Mouse (Mus musculus): ENCODE results near the gene Mettl7a3. TPM values are rescaled to one million over a fixed set of nuclear protein-coding genes. Genes with fewer than 3 reads are reported as not detected.
"Not testable (repeated sequence)": the region's sequence is repeated elsewhere in the genome, so short reads cannot be mapped to it uniquely, and the experiment has no call there.

Mettl7a3 gene
- polyA plus RNA-seq, 2 experiments = 0.60 to 0.70 TPM

- not testable (repeated sequence) for H3K27ac ChIP-seq (replicated peaks; ENCODE audit: low read depth, low read length); H3K4me3 ChIP-seq (replicated peaks; ENCODE audit: low read length); H3K4me2 ChIP-seq (replicated peaks; ENCODE audit: low read depth, low read length, severe bottlenecking); H3K27me3 ChIP-seq (ENCODE audit: control insufficient read depth, insufficient read depth, low read length); H3K9ac ChIP-seq (ENCODE audit: low read depth, low read length, severe bottlenecking); H3K9me3 ChIP-seq (ENCODE audit: control insufficient read depth, low read length); H3K4me1 ChIP-seq (ENCODE audit: control insufficient read depth, insufficient read depth, low read length); DNase-seq (ENCODE audit: low spot score); H3K36me3 ChIP-seq (ENCODE audit: control insufficient read depth, insufficient read depth, low read length); ATAC-seq (ENCODE audit: low FRiP score, low read depth)
- WGBS = 32% methylated on average over 7 of the region's 10 CpGs
Observed at GRCm38 (mm10) chr15:100337847-100338246, 3.1 kb downstream of the Mettl7a3 start.

- not testable (repeated sequence) for H3K36me3 ChIP-seq (ENCODE audit: control insufficient read depth, insufficient read depth, low read length); H3K4me1 ChIP-seq (ENCODE audit: control insufficient read depth, insufficient read depth, low read length); DNase-seq (ENCODE audit: low spot score); H3K4me3 ChIP-seq (replicated peaks; ENCODE audit: low read length); H3K9ac ChIP-seq (ENCODE audit: low read depth, low read length, severe bottlenecking); ATAC-seq (ENCODE audit: low FRiP score, low read depth); H3K9me3 ChIP-seq (ENCODE audit: control insufficient read depth, low read length); H3K27ac ChIP-seq (replicated peaks; ENCODE audit: low read depth, low read length); H3K4me2 ChIP-seq (replicated peaks; ENCODE audit: low read depth, low read length, severe bottlenecking); H3K27me3 ChIP-seq (ENCODE audit: control insufficient read depth, insufficient read depth, low read length)
- 49% methylated on average over 4 of the region's 5 CpGs for WGBS
Observed at GRCm38 (mm10) chr15:100341314-100341980, 6.7 kb downstream of the Mettl7a3 start.

GRCm38 (mm10) chr15:100345484-100345883 lies 10.8 kb downstream of the Mettl7a3 start:
- H3K4me1 ChIP-seq (ENCODE audit: control insufficient read depth, insufficient read depth, low read length) = no peaks in the 10 kb centered on the region
- no peaks in the 10 kb centered on the region for H3K9me3 ChIP-seq (ENCODE audit: control insufficient read depth, low read length)
- no peaks in the 10 kb centered on the region for H3K36me3 ChIP-seq (ENCODE audit: control insufficient read depth, insufficient read depth, low read length)
- H3K27ac ChIP-seq (replicated peaks; ENCODE audit: low read depth, low read length) = no peak overlapping the region
- no peak overlapping the region for H3K9ac ChIP-seq (ENCODE audit: low read depth, low read length, severe bottlenecking)
- no peak overlapping the region for H3K4me3 ChIP-seq (replicated peaks; ENCODE audit: low read length)
- no peak for TF ChIP-seq POLR2A (IDR thresholded peaks at IDR 0.05; ENCODE audit: borderline replicate concordance, extremely low read depth, insufficient read depth, insufficient read length)
- no peak overlapping the region for H3K4me2 ChIP-seq (replicated peaks; ENCODE audit: low read depth, low read length, severe bottlenecking)
- no peaks in the 10 kb centered on the region for H3K27me3 ChIP-seq (ENCODE audit: control insufficient read depth, insufficient read depth, low read length)
- no peak for DNase-seq (ENCODE audit: low spot score)
- ATAC-seq (ENCODE audit: low FRiP score, low read depth) = no peak

- peaks cover 7% of the 10 kb centered on the region for H3K4me1 ChIP-seq (ENCODE audit: control insufficient read depth, insufficient read depth, low read length)
- no peak overlapping the region for H3K4me2 ChIP-seq (replicated peaks; ENCODE audit: low read depth, low read length, severe bottlenecking)
- H3K27ac ChIP-seq (replicated peaks; ENCODE audit: low read depth, low read length) = 0 out of 2 replicates have a peak overlapping the region, but pooled peaks have one; percentile 52
- TF ChIP-seq POLR2A (IDR thresholded peaks at IDR 0.05; ENCODE audit: borderline replicate concordance, extremely low read depth, insufficient read depth, insufficient read length) = no peak
- whole genome bisulfite sequencing = 65% methylated on average over 14 of the region's 14 CpGs
- no peaks in the 10 kb centered on the region for H3K36me3 ChIP-seq (ENCODE audit: control insufficient read depth, insufficient read depth, low read length)
- no peaks in the 10 kb centered on the region for H3K9me3 ChIP-seq (ENCODE audit: control insufficient read depth, low read length)
- ATAC-seq (ENCODE audit: low FRiP score, low read depth) (no peak), DNase-seq (ENCODE audit: low spot score) (no peak)
- no peaks in the 10 kb centered on the region for H3K27me3 ChIP-seq (ENCODE audit: control insufficient read depth, insufficient read depth, low read length)
- no peak overlapping the region for H3K4me3 ChIP-seq (replicated peaks; ENCODE audit: low read length)
- no peak overlapping the region for H3K9ac ChIP-seq (ENCODE audit: low read depth, low read length, severe bottlenecking)
Observed at GRCm38 (mm10) chr15:100346761-100347160, 12.0 kb downstream of the Mettl7a3 start.

- peaks cover 10% of the 10 kb centered on the region for H3K4me1 ChIP-seq (ENCODE audit: control insufficient read depth, insufficient read depth, low read length)
- H3K9ac ChIP-seq (ENCODE audit: low read depth, low read length, severe bottlenecking) = no peak overlapping the region
- H3K27me3 ChIP-seq (ENCODE audit: control insufficient read depth, insufficient read depth, low read length) = no peaks in the 10 kb centered on the region
- no peak overlapping the region for H3K4me3 ChIP-seq (replicated peaks; ENCODE audit: low read length)
- H3K4me2 ChIP-seq (replicated peaks; ENCODE audit: low read depth, low read length, severe bottlenecking) = no peak overlapping the region
- ATAC-seq (ENCODE audit: low FRiP score, low read depth) (no peak), DNase-seq (ENCODE audit: low spot score) (no peak)
- no peak for TF ChIP-seq POLR2A (IDR thresholded peaks at IDR 0.05; ENCODE audit: borderline replicate concordance, extremely low read depth, insufficient read depth, insufficient read length)
- no peaks in the 10 kb centered on the region for H3K36me3 ChIP-seq (ENCODE audit: control insufficient read depth, insufficient read depth, low read length)
- H3K9me3 ChIP-seq (ENCODE audit: control insufficient read depth, low read length) = no peaks in the 10 kb centered on the region
- no peak overlapping the region for H3K27ac ChIP-seq (replicated peaks; ENCODE audit: low read depth, low read length)
- WGBS = 32% methylated on average over 2 of the region's 2 CpGs
Observed at GRCm38 (mm10) chr15:100349496-100349895, 14.8 kb downstream of the Mettl7a3 start.
